In the genomic region with DNA sequence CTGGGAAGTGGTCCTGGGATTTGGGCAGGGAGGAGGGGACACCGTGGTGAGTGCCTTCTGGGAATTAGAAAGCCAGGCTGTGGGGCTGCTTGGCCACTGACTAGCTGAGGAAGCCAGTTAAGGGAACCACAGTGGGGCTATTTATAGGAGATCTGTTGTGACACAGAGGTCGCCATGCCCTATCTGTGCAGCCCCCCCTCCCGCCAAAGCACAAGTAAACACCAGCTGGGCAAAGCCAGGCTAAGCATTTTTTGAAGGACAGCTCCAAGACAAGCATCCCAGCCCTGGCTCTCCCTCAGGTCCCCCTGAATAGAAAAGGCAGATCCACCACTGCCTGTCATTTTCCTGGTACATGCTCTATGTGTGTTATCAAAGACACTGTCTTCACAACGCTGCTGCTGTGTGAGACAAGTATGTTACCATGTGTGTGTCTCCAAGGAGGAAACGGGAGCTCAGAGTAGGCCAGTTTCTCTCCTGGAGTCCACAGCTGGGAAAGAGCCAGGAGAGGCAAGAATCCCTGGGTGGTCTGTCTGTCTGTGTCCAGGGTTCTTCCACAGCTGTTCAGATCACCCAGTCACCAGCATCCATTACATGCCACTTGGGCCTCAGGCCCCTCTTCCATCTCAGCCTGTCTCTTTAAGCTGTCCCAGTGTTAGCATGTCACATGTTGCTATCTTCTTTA, we compare ENCODE assay signal across 8 mouse cellular contexts. TPM values are rescaled to one million over a fixed set of nuclear protein-coding genes. Genes with fewer than 3 reads are reported as not detected.
DNase-seq lines count a peak whose midpoint lies in the region.
"Had no signal": no experiment of that assay in that cellular context is flagged by ENCODE, and none has a peak within 500 bp of the region (broad histone marks: within the 10 kb centered on the region; RNA-seq: fewer than 3 reads in every experiment).

No protein-coding gene starts in this region.

- H3K36me3 ChIP-seq in splenic B cell, adult 2 months (ENCODE audit: control insufficient read depth, insufficient read depth, low read length, poor library complexity, severe bottlenecking), result no peaks in the 10 kb centered on the region

- peak; percentile 78 for DNase-seq in ovary, adult 18-20 months (ENCODE audit: low spot score)
- no peak for DNase-seq in ovary, postnatal 14 days (ENCODE audit: low spot score)
- DNase-seq in gastrocnemius, postnatal 25 days, result peak; percentile 71
- DNase-seq in heart, postnatal 4 days, result peak; percentile 64
- DNase-seq in splenic B cell, adult 2 months (ENCODE audit: low read depth, low spot score), result peak; percentile 39
- DNase-seq in urinary bladder, postnatal 4 days (ENCODE audit: low spot score in 2 of 2), result no peak
- no peak for DNase-seq in thymus, postnatal 0 days (ENCODE audit: low spot score)
- DNase-seq: forebrain, postnatal 0 days had no signal

- H3K27me3 ChIP-seq in splenic B cell, adult 2 months (ENCODE audit: control insufficient read depth, insufficient read depth, low read length, poor library complexity, severe bottlenecking), result no peaks in the 10 kb centered on the region

RNA-seq across cellular contexts. Expression of a gene that starts 5.9 kb away (rescaled TPM):
- total RNA-seq in gastrocnemius, postnatal 25 days (2021), result 10 to 100 TPM; 52.2 to 90.7 TPM
- 10 to 100 TPM; 48.1 to 49.6 TPM for total RNA-seq in heart, postnatal 4 days (2021)
- 24.4 and 27.4 TPM in 2 replicates for polyA plus RNA-seq in thymus, postnatal 0 days (2015; fragmentation: Nextera tagmentation; extraction: Ambion mirVana)

RNA-seq across cellular contexts. Expression of a gene that starts 24.2 kb away (rescaled TPM):
- 1 to 10 TPM; 4.3 to 5.7 TPM for total RNA-seq in gastrocnemius, postnatal 25 days (2021)
- 10 to 100 TPM; 13.9 to 15.1 TPM for total RNA-seq in heart, postnatal 4 days (2021)
- polyA plus RNA-seq in thymus, postnatal 0 days (2015; fragmentation: Nextera tagmentation; extraction: Ambion mirVana), result 1.2 TPM in 2 replicates

RNA-seq across cellular contexts. Expression of a gene that starts 35.9 kb away (rescaled TPM):
- total RNA-seq in gastrocnemius, postnatal 25 days (2021), result 10 to 100 TPM; 22.3 to 31.3 TPM
- 10 to 100 TPM; 21.7 to 23.3 TPM for total RNA-seq in heart, postnatal 4 days (2021)
- polyA plus RNA-seq in thymus, postnatal 0 days (2015; fragmentation: Nextera tagmentation; extraction: Ambion mirVana), result 95.1 and 103 TPM in 2 replicates

RNA-seq across cellular contexts. Expression of a gene that starts 44.8 kb away (rescaled TPM):
- under 1 TPM; 0.31 to 0.32 TPM for total RNA-seq in gastrocnemius, postnatal 25 days (2021)
- total RNA-seq in heart, postnatal 4 days (2021), result 1 to 10 TPM; 4.3 to 4.6 TPM
- 0.22 and 0.40 TPM in 2 replicates for polyA plus RNA-seq in thymus, postnatal 0 days (2015; fragmentation: Nextera tagmentation; extraction: Ambion mirVana)

Comparison
In these comparisons a context has a peak if more than half of its experiments do, and no peak if none do; other contexts are left out.
1. DNase-seq: peak in ovary, adult 18-20 months (single experiment), gastrocnemius, postnatal 25 days (single experiment), heart, postnatal 4 days (single experiment) and splenic B cell, adult 2 months (single experiment); none in ovary, postnatal 14 days (single experiment), urinary bladder, postnatal 4 days (0 of 2) and thymus, postnatal 0 days (single experiment).